Mouse (Mus musculus): Measurements from ENCODE around the gene Lbhd2. TPM values are rescaled to one million over a fixed set of nuclear protein-coding genes. Genes with fewer than 3 reads are reported as not detected.

The Lbhd2 gene
- not detected in 2 replicates for total RNA-seq (2012; rRNA removed)
- not detected for polyA plus RNA-seq (2012; ENCODE audit: insufficient read depth in 1 of 2, insufficient read length in 2 of 2, low read depth in 1 of 2, low replicate concordance in 2 of 2, missing spikeins in 1 of 2)

GRCm38 (mm10) chr12:111406622-111407021 lies at the start of gene Lbhd2:
Gene Lbhd2, plus strand, starts transcription at chr12:111406809.
- H3K27me3 ChIP-seq (ENCODE audit: control insufficient read depth in 1 of 2, insufficient read depth in 2 of 2, low read length in 2 of 2) = peaks cover 0 to 4% of the 10 kb centered on the region in 2 experiments; a peak in 2 of 4 replicates
- no peaks in the 10 kb centered on the region for H3K36me3 ChIP-seq (ENCODE audit: control insufficient read depth in 1 of 2, insufficient read depth in 2 of 2, low read length in 2 of 2)
- H3K4me3 ChIP-seq (ENCODE audit: control insufficient read depth in 1 of 2, insufficient read depth in 1 of 2, low read depth in 2 of 2, low read length in 2 of 2) = no peak within 1 kb of the TSS
- H3K9ac ChIP-seq (ENCODE audit: control insufficient read depth, low read depth, low read length, poor library complexity, severe bottlenecking) = no peak within 1 kb of the TSS
- no peaks in the 10 kb centered on the region for H3K4me1 ChIP-seq (ENCODE audit: control insufficient read depth in 1 of 2, insufficient read depth in 2 of 2, low read length in 2 of 2)
- H3K9me3 ChIP-seq (replicated peaks; ENCODE audit: insufficient read depth, low read length) = no peaks in the 10 kb centered on the region
- DNase-seq (ENCODE audit: low read depth, low spot score) = no peak
- no peaks in the 10 kb centered on the region for H3K79me2 ChIP-seq (ENCODE audit: control insufficient read depth, insufficient read depth, low read length, poor library complexity)
- TF ChIP-seq TAL1 (IDR thresholded peaks at IDR 0.05; ENCODE audit: low read length) (no peak), GATA1 (IDR thresholded peaks at IDR 0.05; ENCODE audit: low read depth, low read length) (no peak), RCOR1 (IDR thresholded peaks at IDR 0.05; ENCODE audit: low read depth, low read length) (no peak), HCFC1 (IDR thresholded peaks at IDR 0.05; ENCODE audit: low read depth, low read length) (no peak), ZKSCAN1 (IDR thresholded peaks at IDR 0.05; ENCODE audit: low read depth, low read length) (no peak), UBTF (IDR thresholded peaks at IDR 0.05; ENCODE audit: borderline replicate concordance, insufficient read depth, low read depth, low read length) (no peak)
- H3K27ac ChIP-seq (ENCODE audit: control insufficient read depth, low read depth, low read length) = no peak within 1 kb of the TSS

- DNase-seq (ENCODE audit: low read depth, low spot score) = no peak
- Histone ChIP-seq H3K36me3 (ENCODE audit: control insufficient read depth in 1 of 2, insufficient read depth in 2 of 2, low read length in 2 of 2) (no peaks in the 10 kb centered on the region), H3K4me1 (ENCODE audit: control insufficient read depth in 1 of 2, insufficient read depth in 2 of 2, low read length in 2 of 2) (no peaks in the 10 kb centered on the region), H3K27me3 (ENCODE audit: control insufficient read depth in 1 of 2, insufficient read depth in 2 of 2, low read length in 2 of 2) (peaks cover 7 to 13% of the 10 kb centered on the region in 2 experiments), H3K4me3 (ENCODE audit: control insufficient read depth in 1 of 2, insufficient read depth in 1 of 2, low read depth in 2 of 2, low read length in 2 of 2) (no peak overlapping the region), H3K9ac (ENCODE audit: control insufficient read depth, low read depth, low read length, poor library complexity, severe bottlenecking) (no peak overlapping the region), H3K27ac (ENCODE audit: control insufficient read depth, low read depth, low read length) (no peak overlapping the region), H3K79me2 (ENCODE audit: control insufficient read depth, insufficient read depth, low read length, poor library complexity) (no peaks in the 10 kb centered on the region), H3K9me3 (replicated peaks; ENCODE audit: insufficient read depth, low read length) (no peaks in the 10 kb centered on the region)
- TF ChIP-seq MEF2A (IDR thresholded peaks at IDR 0.05; ENCODE audit: extremely low read depth, insufficient replicate concordance, low read depth, low read length, poor library complexity, severe bottlenecking) = no peak
- TF ChIP-seq CHD1 (IDR thresholded peaks at IDR 0.05; ENCODE audit: low read depth, low read length) = no peak
These were observed 45.9 kb upstream of the Lbhd2 start for GRCm38 (mm10) chr12:111360671-111361070.

- DNase-seq (ENCODE audit: low read depth, low spot score) = no peak
- no peak for TF ChIP-seq MAZ (IDR thresholded peaks at IDR 0.05; ENCODE audit: low read depth, low read length)
- TF ChIP-seq POLR2AphosphoS5 (IDR thresholded peaks at IDR 0.05; ENCODE audit: borderline replicate concordance, low read depth, low read length) = no peak
- TF ChIP-seq HCFC1 (IDR thresholded peaks at IDR 0.05; ENCODE audit: low read depth, low read length) = no peak
- TF ChIP-seq ZC3H11A (IDR thresholded peaks at IDR 0.05; ENCODE audit: low read depth, low read length) = no peak
- no peak for TF ChIP-seq POLR2AphosphoS2 (IDR thresholded peaks at IDR 0.05; ENCODE audit: low read length)
- TF ChIP-seq UBTF (IDR thresholded peaks at IDR 0.05; ENCODE audit: borderline replicate concordance, insufficient read depth, low read depth, low read length) = no peak
- no peak for TF ChIP-seq TBP (IDR thresholded peaks at IDR 0.05; ENCODE audit: low read depth, low read length)
- no peak for TF ChIP-seq MXI1 (IDR thresholded peaks at IDR 0.05; ENCODE audit: low read depth, low read length)
- TF ChIP-seq MYB (IDR thresholded peaks at IDR 0.05; ENCODE audit: low read depth, low read length) = no peak
- no peak for TF ChIP-seq CHD2 (IDR thresholded peaks at IDR 0.05; ENCODE audit: low read length)
- TF ChIP-seq MAX (IDR thresholded peaks at IDR 0.05; ENCODE audit: low read length) = no peak
- TF ChIP-seq JUND (IDR thresholded peaks at IDR 0.05; ENCODE audit: low read depth, low read length) = no peak
- TF ChIP-seq EP300 (IDR thresholded peaks at IDR 0.05; ENCODE audit: low read depth in 1 of 2, low read length in 2 of 2) = no peak
- TF ChIP-seq E2F4 (IDR thresholded peaks at IDR 0.05; ENCODE audit: borderline replicate concordance, low read depth, low read length) = no peak
- TF ChIP-seq POLR2A (IDR thresholded peaks at IDR 0.05; ENCODE audit: control insufficient read depth in 1 of 2, insufficient read depth in 1 of 2, low read depth in 1 of 2, low read length in 2 of 2, poor library complexity in 1 of 2) = no peak
- no peaks in the 10 kb centered on the region for H3K36me3 ChIP-seq (ENCODE audit: control insufficient read depth in 1 of 2, insufficient read depth in 2 of 2, low read length in 2 of 2)
These were observed 45.1 kb upstream of the Lbhd2 start for GRCm38 (mm10) chr12:111361319-111362098.

More at GRCm38 (mm10) chr12:111361319-111362098, 45.1 kb upstream of the Lbhd2 start:
- H3K27ac ChIP-seq (ENCODE audit: control insufficient read depth, low read depth, low read length) = no peak overlapping the region
- H3K4me3 ChIP-seq (ENCODE audit: control insufficient read depth in 1 of 2, insufficient read depth in 1 of 2, low read depth in 2 of 2, low read length in 2 of 2) = no peak overlapping the region
- no peaks in the 10 kb centered on the region for H3K79me2 ChIP-seq (ENCODE audit: control insufficient read depth, insufficient read depth, low read length, poor library complexity)
- no peak overlapping the region for H3K9ac ChIP-seq (ENCODE audit: control insufficient read depth, low read depth, low read length, poor library complexity, severe bottlenecking)
- no peaks in the 10 kb centered on the region for H3K9me3 ChIP-seq (replicated peaks; ENCODE audit: insufficient read depth, low read length)
- no peaks in the 10 kb centered on the region for H3K4me1 ChIP-seq (ENCODE audit: control insufficient read depth in 1 of 2, insufficient read depth in 2 of 2, low read length in 2 of 2)
- H3K27me3 ChIP-seq (ENCODE audit: control insufficient read depth in 1 of 2, insufficient read depth in 2 of 2, low read length in 2 of 2) = peaks cover 7 to 10% of the 10 kb centered on the region in 2 experiments

All from MEL (cell line).